In the genomic region with DNA sequence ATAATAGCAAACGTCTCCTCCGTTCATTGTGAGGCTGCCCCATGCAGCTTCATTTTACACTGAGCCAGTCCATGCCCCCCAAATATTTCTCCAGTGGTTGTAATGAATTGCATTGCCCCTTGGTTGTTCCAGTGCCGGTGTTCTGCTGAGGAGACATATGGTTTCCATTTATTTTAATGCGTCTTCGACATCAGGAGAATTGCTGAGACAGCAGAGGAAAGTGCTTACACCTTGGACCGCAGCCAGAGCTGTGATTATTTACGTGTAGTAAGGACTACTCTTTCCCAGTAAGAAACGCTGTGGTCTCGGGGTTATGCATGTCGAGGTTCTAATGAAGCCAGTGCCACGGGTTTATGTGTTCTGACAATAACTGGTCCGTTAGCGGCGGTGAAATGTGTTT, we compare ENCODE assay signal across 8 mouse cellular contexts.
DNase-seq lines count a peak whose midpoint lies in the region; ATAC-seq and TF ChIP-seq lines count a peak whose summit lies in the region.

No protein-coding gene starts in this region.

- peak overlapping the region; percentile 31 for H3K4me2 ChIP-seq in embryonic facial prominence, embryonic 12.5 days (replicated peaks)
- H3K4me2 ChIP-seq in midbrain, embryonic 16.5 days (ENCODE audit: low read length), result peak overlapping the region; percentile 36

- intact Hi-C loops in left cerebral cortex, adult 2 months (cut with DNase I), result no loop called here

- peak overlapping the region; percentile 32; the same call in 1 of the 2 replicates for H3K27ac ChIP-seq in left cerebral cortex, adult 2 months
- H3K27ac ChIP-seq in embryonic facial prominence, embryonic 12.5 days, result 0 out of 2 replicates have a peak overlapping the region, but pooled peaks have one; percentile 20
- H3K27ac ChIP-seq in midbrain, embryonic 16.5 days (ENCODE audit: low read length), result peak overlapping the region; percentile 71

- H3K36me3 ChIP-seq in embryonic facial prominence, embryonic 12.5 days, result no peaks in the 10 kb centered on the region
- no peaks in the 10 kb centered on the region for H3K36me3 ChIP-seq in midbrain, embryonic 16.5 days (ENCODE audit: control insufficient read depth, insufficient read depth, low read length)

- no peak for TF ChIP-seq CTCF in left cerebral cortex, adult 2 months (IDR thresholded peaks at IDR 0.05)

- H3K4me3 ChIP-seq in left cerebral cortex, adult 2 months, result no peak overlapping the region
- H3K4me3 ChIP-seq in embryonic facial prominence, embryonic 12.5 days, result no peak overlapping the region
- peak overlapping the region; percentile 11; the same call in 1 of the 2 replicates for H3K4me3 ChIP-seq in midbrain, embryonic 16.5 days (ENCODE audit: low read depth, low read length)

- H3K27me3 ChIP-seq in embryonic facial prominence, embryonic 12.5 days, result no peaks in the 10 kb centered on the region
- H3K27me3 ChIP-seq in midbrain, embryonic 16.5 days (ENCODE audit: control insufficient read depth, insufficient read depth, low read depth, low read length), result no peaks in the 10 kb centered on the region

- no peaks in the 10 kb centered on the region for H3K9me3 ChIP-seq in embryonic facial prominence, embryonic 12.5 days
- no peaks in the 10 kb centered on the region for H3K9me3 ChIP-seq in midbrain, embryonic 16.5 days (replicated peaks; ENCODE audit: control insufficient read depth, low read length, poor library complexity, severe bottlenecking)

- DNase-seq in left cerebral cortex, adult 2 months (ENCODE audit: extremely low spot score in 1 of 2, low spot score in 2 of 2), result no peak
- no peak for DNase-seq in left cerebral cortex, adult 18-20 months (ENCODE audit: low spot score in 2 of 2)
- DNase-seq in kidney, adult 18-20 months, result peak; percentile 32
- no peak for DNase-seq in gastrocnemius, adult 8-10 months (ENCODE audit: low spot score in 2 of 2)
- no peak for DNase-seq in layer of hippocampus, postnatal 14 days (ENCODE audit: low spot score in 2 of 2)
- DNase-seq in natural killer cell, adult 2 months (ENCODE audit: low spot score in 2 of 2), result no peak

- WGBS in embryonic facial prominence, embryonic 12.5 days, result 13% methylated on average over 14 of the region's 14 CpGs
- WGBS in midbrain, embryonic 16.5 days, result 13% methylated on average over 14 of the region's 14 CpGs

- ATAC-seq in embryonic facial prominence, embryonic 12.5 days (ENCODE audit: insufficient number of reproducible peaks, insufficient read depth, low FRiP score, low TSS enrichment), result 0 out of 2 replicates have a peak, but pooled peaks have one; percentile 38
- ATAC-seq in midbrain, embryonic 16.5 days, result no peak

- H3K4me1 ChIP-seq in embryonic facial prominence, embryonic 12.5 days, result peaks cover 14% of the 10 kb centered on the region
- H3K4me1 ChIP-seq in midbrain, embryonic 16.5 days (ENCODE audit: control insufficient read depth, insufficient read depth, low read length), result peaks cover 37% of the 10 kb centered on the region

- no peak overlapping the region for H3K9ac ChIP-seq in embryonic facial prominence, embryonic 12.5 days
- H3K9ac ChIP-seq in midbrain, embryonic 16.5 days (ENCODE audit: low read depth, low read length), result 0 out of 2 replicates have a peak overlapping the region, but pooled peaks have one; percentile 14

Comparison
In these comparisons a context has a peak if more than half of its experiments do, and no peak if none do; other contexts are left out.
1. H3K27ac ChIP-seq: peak in every context shown above with its lines; median percentile 71 in midbrain, embryonic 16.5 days; 32 in left cerebral cortex, adult 2 months; 20 in embryonic facial prominence, embryonic 12.5 days.